Mouse (Mus musculus) left cerebral cortex, adult 11 months (tissue): ENCODE results near the gene Selp.

Experiments used
- DNase-seq: peaks from one replicate; pipeline ENCODE4 v3.0.0; 2022; ENCODE audit warnings: low spot score

Selp gene

DNA sequence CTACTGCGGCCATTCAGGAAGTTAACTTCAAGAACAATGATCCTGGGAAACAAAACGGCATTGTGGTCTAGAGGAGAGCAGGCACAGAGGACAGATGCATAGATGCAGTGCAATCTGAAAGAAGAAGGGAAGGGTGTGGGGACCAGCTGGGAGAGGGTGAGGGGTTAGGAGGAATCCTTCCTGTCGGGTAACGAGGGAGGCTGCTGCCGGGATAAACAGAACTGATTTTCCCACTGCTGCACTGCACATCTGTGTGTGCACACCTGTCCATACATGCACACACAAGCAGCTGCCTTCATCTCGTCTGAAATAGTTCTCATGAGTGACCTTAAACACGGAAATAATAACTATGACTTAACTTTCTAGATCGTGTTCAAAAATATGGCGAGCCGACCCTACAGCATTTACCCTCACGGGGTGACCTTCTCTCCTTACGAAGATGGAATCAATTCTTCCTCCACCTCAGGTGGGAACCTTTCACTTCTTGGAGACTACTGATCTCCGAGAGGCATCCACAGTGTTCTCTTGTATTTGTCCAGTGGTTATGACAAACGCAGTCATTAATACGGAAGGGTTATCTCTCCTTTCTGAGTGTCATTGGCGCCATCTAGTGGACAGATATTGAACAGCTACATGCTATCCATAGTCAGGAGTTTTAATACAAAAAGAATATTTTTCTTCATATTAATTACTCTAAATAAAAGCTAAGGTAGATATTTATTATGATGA lies 69.2 kb downstream of the Selp start:
- peak; percentile 31 for DNase-seq

DNA sequence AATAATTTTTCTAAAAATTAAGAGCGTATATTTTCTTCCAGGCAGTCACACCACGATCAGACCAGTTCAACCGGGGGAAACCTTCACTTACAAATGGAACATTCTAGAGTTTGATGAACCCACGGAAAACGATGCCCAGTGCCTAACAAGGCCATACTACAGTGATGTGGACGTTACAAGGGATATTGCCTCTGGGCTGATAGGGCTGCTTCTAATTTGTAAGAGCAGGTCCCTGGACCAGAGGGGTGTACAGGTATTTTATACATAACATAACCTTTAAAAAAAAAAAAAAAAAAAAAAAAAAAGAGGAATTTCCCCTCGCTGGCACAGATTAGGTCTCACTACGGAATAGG lies 69.8 kb downstream of the Selp start:
- DNase-seq = no peak

DNA sequence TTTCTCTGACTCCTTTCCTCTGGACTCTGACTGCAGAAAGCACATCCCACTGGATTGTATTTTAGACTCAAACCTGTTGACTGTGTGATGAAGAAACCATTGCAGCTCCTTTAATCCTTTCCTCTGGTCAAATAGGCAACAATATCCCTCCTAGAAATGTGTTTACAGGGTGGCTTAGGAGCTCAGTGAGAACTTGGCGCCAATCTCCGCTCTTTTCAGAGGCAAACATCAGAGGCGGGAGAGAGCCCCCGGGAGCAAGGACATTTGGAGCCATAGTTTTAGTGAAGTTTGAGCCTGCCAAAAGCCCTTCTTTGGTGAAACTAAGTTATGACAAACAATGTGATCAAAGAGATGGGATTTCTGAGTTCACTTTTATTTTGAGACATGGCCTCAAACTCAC lies 70.3 kb downstream of the Selp start:
- no peak for DNase-seq

DNA sequence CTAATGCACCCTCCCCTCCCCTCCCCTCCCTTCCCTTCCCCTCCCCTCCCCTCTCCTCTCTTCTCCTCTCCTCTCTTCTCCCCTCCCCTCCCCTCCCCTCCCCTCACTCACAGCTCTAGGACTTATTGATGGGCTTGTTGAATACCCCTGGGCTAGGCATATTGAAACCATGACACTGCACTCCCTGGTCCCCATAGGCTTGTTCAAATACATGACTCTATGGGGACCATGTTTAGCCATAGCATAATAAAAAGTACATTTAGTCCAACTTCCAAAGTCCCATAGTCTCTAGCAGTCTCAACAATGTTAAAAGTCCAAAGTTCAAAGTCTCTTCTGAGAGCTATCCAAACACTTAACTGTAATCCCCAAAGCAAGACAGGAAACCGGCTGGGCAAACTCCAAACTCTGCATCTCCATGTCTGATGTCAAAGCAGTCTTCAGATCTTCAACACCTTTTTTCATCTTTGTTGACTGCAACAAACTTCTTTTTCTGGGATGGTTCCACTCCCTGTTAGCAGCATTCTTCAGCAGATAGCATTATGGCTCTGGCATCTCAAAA lies 72.0 kb downstream of the Selp start:
- no peak for DNase-seq

DNA sequence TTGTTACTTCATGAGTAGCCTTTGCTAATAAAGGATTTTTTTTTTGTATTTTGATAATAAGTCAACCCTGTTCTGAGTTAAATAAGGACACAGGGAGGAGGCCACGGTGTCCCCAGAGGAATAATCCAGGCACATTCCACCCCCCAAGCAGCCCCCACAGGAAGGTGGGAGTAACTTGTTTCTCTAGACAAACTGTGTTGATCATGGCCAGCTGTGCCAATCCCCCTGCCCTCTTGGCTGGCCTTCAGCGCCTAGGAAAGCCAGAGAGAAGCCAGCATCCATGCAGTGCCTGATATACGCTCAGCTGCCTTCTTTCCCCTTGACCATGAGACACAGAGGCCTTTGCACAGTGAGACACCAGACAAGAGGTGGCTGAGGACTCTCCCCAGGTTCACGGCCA lies 84.5 kb downstream of the Selp start:
- DNase-seq = no peak
